Mouse (Mus musculus) urinary bladder, adult 2 months (tissue): ENCODE data around the gene 4933414I15Rik. TPM values are rescaled to one million over a fixed set of nuclear protein-coding genes. Genes with fewer than 3 reads are reported as not detected.

Experiments used
- DNase-seq: peaks from one replicate; pipeline ENCODE4 v3.0.0; 2022; ENCODE audit warnings: low spot score
- polyA plus RNA-seq: library from polyadenylated mRNA; depleted of rRNA; stranded (reverse); fragments of >200 nt; gene quantifications from 2 replicates; pipeline ENCODE4 v1.2.3, GENCODE M21; 2012; rRNA removed

Gene 4933414I15Rik
- polyA plus RNA-seq = not detected in 2 replicates

- no peak for DNase-seq
Measured at GRCm38 (mm10) chr11:50943506-50943905, at the start of gene 4933414I15Rik. TSS of gene 4933414I15Rik (minus strand) at chr11:50943765.

GRCm38 (mm10) chr11:50981667-50982066, 38.1 kb upstream of the 4933414I15Rik start, which contains the start of gene Olfr1377:
TSS of gene Olfr1377 (plus strand) at chr11:50981967.
- DNase-seq = no peak

GRCm38 (mm10) chr11:50977216-50977615, 33.7 kb upstream of the 4933414I15Rik start:
- DNase-seq = no peak

- no peak for DNase-seq
Measured at GRCm38 (mm10) chr11:50966230-50966629, 22.7 kb upstream of the 4933414I15Rik start, which contains the start of gene Olfr1378. TSS of gene Olfr1378 (plus strand) at chr11:50966530.

- DNase-seq = no peak
Measured at GRCm38 (mm10) chr11:50964886-50965285, 21.3 kb upstream of the 4933414I15Rik start.

- DNase-seq = no peak
Measured at GRCm38 (mm10) chr11:50953665-50954064, 10.1 kb upstream of the 4933414I15Rik start, which contains the start of gene Prop1. TSS of gene Prop1 (minus strand) at chr11:50953765.

- no peak for DNase-seq
Measured at GRCm38 (mm10) chr11:50952290-50952689, 8.7 kb upstream of the 4933414I15Rik start.

- no peak for DNase-seq
Measured at GRCm38 (mm10) chr11:50942386-50942785, 1.2 kb downstream of the 4933414I15Rik start.

GRCm38 (mm10) chr11:50939621-50940366, 3.8 kb downstream of the 4933414I15Rik start:
- no peak for DNase-seq

- no peak for DNase-seq
Measured at GRCm38 (mm10) chr11:50938435-50938834, 5.1 kb downstream of the 4933414I15Rik start.

GRCm38 (mm10) chr11:50932040-50932439, 11.5 kb downstream of the 4933414I15Rik start:
- DNase-seq = no peak

GRCm38 (mm10) chr11:50931451-50931866, 12.1 kb downstream of the 4933414I15Rik start, which contains the start of gene Zfp354b:
TSS of gene Zfp354b (minus strand) at chr11:50931633.
- DNase-seq = peak; percentile 54

GRCm38 (mm10) chr11:50931021-50931420, 12.5 kb downstream of the 4933414I15Rik start:
- DNase-seq = no peak

- DNase-seq = no peak
Measured at GRCm38 (mm10) chr11:50930469-50931014, 13.0 kb downstream of the 4933414I15Rik start.

- peak; percentile 77 for DNase-seq
Measured at GRCm38 (mm10) chr11:50915671-50916320, 27.8 kb downstream of the 4933414I15Rik start, which contains the start of gene Zfp2. TSS of gene Zfp2 (minus strand) at chr11:50916165.

GRCm38 (mm10) chr11:50914461-50914860, 29.1 kb downstream of the 4933414I15Rik start:
- no peak for DNase-seq

- DNase-seq = no peak
Measured at GRCm38 (mm10) chr11:50913301-50913700, 30.3 kb downstream of the 4933414I15Rik start.

- no peak for DNase-seq
Measured at GRCm38 (mm10) chr11:50908136-50908535, 35.4 kb downstream of the 4933414I15Rik start.

- no peak for DNase-seq
Measured at GRCm38 (mm10) chr11:50897359-50897758, 46.2 kb downstream of the 4933414I15Rik start.

- no peak for DNase-seq
Measured at GRCm38 (mm10) chr11:50892441-50892840, 51.1 kb downstream of the 4933414I15Rik start.
